Mouse (Mus musculus) frontal cortex, postnatal 25 days (tissue): ENCODE results near the gene Traf3.

Experiments
- DNase-seq, 2 experiments: peaks; one replicate each; pipeline ENCODE4 v3.0.0; 2022; ENCODE audit warnings: low spot score in 2 of 2

Gene Traf3

DNA sequence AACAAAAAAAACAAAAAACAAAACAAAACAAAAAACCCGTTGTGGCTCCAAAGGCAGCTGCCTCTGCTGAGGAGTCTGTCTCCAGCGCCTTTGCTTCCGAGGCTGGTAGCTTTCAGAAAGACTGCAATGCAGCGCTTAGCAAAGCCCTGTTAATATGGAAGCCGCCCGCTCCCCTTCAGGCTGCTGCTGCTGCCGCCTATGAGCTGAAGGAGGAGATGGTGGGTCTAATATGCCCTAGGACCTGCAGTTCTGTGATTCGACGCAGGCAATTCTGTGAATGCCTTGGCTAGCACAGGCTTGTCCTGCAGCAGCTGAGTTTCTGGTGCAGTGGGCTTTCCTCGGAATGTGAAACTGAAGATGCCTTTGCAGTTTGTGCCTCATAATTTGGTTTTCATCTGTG lies 36.9 kb downstream of the Traf3 start:
- no peak for DNase-seq

- DNase-seq, result no peak
Measured at GRCm38 (mm10) chr12:111203945-111204344, 37.8 kb downstream of the Traf3 start.

DNA sequence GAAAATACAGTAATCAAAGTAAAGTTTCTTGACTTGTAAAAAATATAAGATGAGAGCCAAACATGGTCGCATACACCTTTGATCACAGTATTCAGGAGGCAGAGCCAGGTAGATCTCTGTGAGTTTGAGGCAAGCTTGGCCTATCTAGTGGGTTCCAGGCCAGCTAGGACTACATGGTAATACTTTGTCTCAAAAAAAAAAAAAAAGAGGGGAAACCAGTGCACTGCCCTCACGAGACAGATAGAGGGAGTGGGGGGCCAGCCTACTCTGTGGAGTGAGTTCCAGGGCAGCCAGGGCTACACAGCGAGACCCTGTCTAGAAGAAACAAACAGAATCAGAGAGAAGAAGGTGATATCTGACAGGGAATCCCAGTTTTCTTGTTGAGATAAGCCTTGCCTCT lies 41.5 kb downstream of the Traf3 start:
- no peak for DNase-seq

- no peak for DNase-seq
Measured at GRCm38 (mm10) chr12:111211729-111212128, 45.6 kb downstream of the Traf3 start.

GRCm38 (mm10) chr12:111218867-111219266 lies 52.7 kb downstream of the Traf3 start:
- no peak for DNase-seq

DNA sequence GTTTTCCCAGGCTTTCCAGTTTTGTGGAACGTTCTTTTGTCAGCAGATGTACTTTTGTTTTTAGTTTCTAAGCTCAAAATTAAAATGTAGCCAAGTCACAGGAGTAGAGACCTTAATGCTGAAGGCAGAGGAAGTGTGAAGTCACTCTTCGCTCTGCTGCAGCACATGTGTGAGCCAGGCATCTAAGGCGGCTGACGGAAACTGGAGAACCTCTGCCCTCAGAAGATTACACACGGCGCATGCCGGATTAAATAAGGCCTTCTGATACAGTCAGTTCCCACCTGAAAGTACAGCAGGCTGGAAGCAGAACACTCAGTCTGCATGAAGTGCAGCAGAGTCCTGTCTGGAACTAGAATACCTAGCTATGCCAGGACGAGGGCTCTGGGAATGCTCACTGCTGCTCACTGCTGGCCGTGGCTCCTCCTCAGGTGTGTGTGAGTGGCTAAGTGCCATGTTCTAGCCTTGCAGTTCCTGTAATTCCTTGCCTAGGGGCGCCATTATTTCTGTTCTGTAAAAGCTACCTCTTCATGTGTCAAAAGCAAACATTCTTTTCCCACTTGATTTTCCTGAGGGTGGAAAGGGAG lies 59.1 kb downstream of the Traf3 start:
- DNase-seq, result no peak

- DNase-seq, result no peak
Measured at GRCm38 (mm10) chr12:111227410-111227809, 61.2 kb downstream of the Traf3 start.

- DNase-seq, result no peak
Measured at GRCm38 (mm10) chr12:111228488-111228887, 62.3 kb downstream of the Traf3 start.

DNA sequence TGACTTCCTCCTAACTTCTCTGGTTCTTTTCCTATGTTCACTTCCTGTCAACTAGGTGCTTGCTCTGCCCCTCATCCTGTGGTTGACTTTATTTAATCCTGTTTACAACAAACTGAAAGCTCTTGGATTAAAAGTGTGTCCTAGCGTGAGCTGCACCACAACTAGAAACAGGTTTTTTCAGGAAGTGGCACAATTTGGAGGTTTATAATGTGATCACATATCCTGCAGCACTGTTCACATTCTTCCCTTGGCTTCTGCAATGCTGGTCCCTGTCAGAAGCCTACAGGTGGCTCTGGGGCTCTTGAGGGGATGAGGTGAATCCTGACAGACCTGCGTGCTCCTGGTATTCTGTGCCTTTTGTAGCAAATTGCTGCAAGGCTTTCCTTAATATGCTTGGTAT lies 64.6 kb downstream of the Traf3 start:
- DNase-seq, result no peak

- DNase-seq, result no peak
Measured at GRCm38 (mm10) chr12:111233798-111234197, 67.6 kb downstream of the Traf3 start.

DNA sequence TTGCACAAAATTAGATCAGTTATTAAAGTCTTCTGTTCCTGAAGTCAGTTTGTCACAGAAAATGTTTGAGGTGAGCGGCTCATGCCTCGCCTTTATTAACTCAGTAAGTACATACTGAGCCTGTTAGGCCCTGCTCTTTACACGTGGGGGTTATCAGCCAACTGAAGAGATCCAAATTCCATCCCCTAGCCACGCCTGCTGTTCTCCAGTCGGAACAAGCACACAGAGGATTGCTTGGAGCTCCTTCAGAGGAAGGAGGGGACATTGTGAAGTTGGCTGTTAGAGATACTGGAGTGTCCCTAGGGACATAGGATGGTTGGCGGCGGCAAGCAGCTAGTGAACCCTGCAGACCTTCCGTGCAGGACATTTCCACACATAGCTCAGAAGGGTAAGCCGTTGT lies 68.2 kb downstream of the Traf3 start:
- no peak for DNase-seq

- DNase-seq, result no peak
Measured at GRCm38 (mm10) chr12:111235631-111236030, 69.5 kb downstream of the Traf3 start.

- no peak for DNase-seq
Measured at GRCm38 (mm10) chr12:111237611-111238188, 71.5 kb downstream of the Traf3 start.

GRCm38 (mm10) chr12:111238345-111238744 lies 72.2 kb downstream of the Traf3 start:
- DNase-seq, result no peak

GRCm38 (mm10) chr12:111238778-111239177 lies 72.6 kb downstream of the Traf3 start:
- DNase-seq, result no peak

- no peak for DNase-seq
Measured at GRCm38 (mm10) chr12:111239930-111240329, 73.8 kb downstream of the Traf3 start.

GRCm38 (mm10) chr12:111241916-111242315 lies 75.7 kb downstream of the Traf3 start:
- no peak for DNase-seq

DNA sequence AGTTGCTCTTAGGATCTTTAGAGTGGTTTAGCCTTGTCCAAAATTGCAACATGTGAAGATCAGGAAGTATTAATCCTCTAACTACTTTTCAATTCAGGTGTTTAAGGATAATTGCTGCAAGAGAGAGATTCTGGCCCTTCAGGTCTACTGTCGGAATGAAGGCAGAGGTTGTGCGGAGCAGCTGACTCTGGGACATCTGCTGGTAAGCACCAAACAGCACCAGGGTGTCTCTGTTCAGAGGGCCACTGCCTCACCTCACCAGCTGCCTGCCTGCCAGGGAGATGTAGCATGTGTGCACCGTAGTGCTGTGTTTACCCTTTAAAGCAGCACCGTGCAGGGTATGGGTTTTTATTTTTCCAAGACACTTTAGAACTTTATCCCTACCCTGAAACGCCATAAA lies 76.2 kb downstream of the Traf3 start:
- DNase-seq, result no peak

- DNase-seq, result no peak
Measured at GRCm38 (mm10) chr12:111243733-111244132, 77.6 kb downstream of the Traf3 start.

GRCm38 (mm10) chr12:111245070-111245469 lies 78.9 kb downstream of the Traf3 start:
- no peak for DNase-seq

DNA sequence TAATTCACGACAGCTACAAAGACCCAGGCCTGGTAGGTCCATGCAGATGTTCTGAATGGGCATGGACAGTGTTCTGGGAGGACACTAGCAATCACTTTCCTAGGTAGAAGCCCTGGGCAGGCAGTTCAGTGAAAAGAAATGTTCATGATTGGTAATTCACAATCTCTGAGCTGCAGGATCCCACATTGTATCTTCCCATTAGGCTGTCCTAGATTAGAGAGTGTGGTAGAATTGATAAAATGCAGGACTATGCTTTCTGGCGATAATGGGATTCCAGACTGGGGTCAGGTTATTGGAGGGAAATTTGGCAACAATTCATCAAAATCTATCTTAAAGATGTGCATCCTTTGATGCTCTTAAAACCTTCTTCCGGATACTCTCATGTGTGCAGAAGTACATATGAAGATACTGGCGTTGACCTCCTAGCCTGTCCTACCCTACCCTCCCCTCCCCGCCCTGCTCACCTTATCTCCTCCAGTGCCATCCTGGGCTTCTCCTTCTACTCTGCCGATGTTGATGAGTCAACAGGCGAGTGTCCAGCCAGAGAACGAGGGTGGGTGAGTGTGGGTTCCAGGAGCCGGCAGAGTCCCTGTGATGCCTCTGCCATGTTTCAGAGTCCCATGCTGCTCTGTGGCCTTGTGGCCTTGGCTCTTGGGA lies 80.8 kb downstream of the Traf3 start:
- DNase-seq, result no peak

DNA sequence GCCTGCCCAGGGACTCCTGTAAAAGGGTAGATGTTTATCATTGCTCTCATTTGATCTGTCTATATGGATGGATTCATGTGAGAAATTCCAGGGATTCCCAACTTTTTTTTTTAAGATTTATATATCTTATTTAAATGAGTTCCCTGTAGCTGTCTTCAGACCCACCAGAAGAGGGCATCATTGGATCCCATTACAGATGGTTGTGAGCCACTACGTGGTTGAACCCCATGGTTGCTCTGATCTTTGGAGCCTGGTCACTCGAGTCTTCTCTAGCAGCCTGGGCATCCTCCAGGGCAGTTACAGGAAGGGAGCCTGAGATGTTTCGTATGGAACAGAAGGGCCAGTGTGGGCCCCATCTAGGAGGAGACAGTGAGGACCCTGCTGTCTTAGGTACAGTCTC lies 82.9 kb downstream of the Traf3 start:
- DNase-seq, result no peak

DNA sequence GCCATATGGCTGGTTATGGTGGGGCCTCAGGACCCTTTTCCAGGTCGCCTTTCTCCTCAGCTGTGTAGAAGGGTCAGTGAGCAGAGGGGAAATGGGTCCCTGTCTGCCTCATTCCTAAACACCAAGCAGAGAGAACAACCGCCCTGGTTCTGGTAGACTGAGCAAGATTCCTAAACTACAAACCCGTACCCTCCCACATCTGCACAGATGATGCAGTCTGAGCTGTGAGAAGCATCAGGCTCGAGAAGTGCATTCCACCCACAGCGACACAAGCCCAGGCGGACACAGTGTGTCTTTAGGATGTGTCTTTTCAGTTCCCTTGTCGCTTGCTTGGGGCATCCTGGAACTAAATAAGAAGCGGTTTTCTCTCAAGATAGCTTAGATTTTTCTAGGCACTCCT lies 83.9 kb downstream of the Traf3 start:
- no peak for DNase-seq

DNA sequence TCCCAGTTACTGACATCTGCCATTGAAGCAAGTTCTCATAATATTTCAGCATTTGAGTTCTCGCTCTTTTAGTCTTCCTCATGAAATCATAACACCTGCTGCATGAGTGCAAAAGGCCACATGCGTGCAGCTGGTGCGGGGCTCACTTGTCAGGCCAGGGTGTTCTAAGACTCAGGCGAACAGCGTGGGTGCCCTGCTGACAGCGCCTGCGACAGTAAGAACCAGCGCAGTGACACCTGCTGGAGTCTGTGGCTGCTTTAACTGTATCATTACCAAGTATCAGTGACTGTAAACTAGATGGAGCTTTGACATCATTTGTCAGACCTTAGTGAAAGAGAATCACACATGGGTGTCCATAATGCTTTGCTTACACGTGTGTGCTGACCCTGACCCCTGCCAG lies 85.1 kb downstream of the Traf3 start:
- no peak for DNase-seq
